Mouse (Mus musculus) testis, adult 2 months (tissue): ENCODE results near the gene Pole4. TPM values are rescaled to one million over a fixed set of nuclear protein-coding genes. Genes with fewer than 3 reads are reported as not detected.

ENCODE experiments used
- H3K27ac ChIP-seq: fragments of 200-500 bp; 2 replicates; pipeline ENCODE4 v1.5.1; 2012; ENCODE audit warnings: low read depth, low read length; ENCODE audit not compliant: control insufficient read depth, insufficient read depth
- H3K27me3 ChIP-seq: fragments of 200-500 bp; 2 replicates; pipeline ENCODE4 v1.6.1; 2012; ENCODE audit warnings: mild to moderate bottlenecking, low read length, moderate library complexity; ENCODE audit not compliant: control insufficient read depth, insufficient read depth
- H3K36me3 ChIP-seq: fragments of 200-500 bp; 2 replicates; pipeline ENCODE4 v1.6.1; 2012; ENCODE audit warnings: mild to moderate bottlenecking, low read length; ENCODE audit not compliant: control insufficient read depth, insufficient read depth
- H3K4me1 ChIP-seq: fragments of 200-500 bp; 2 replicates; pipeline ENCODE4 v1.6.1; 2012; ENCODE audit warnings: low read length; ENCODE audit not compliant: control insufficient read depth, insufficient read depth
- H3K4me3 ChIP-seq: fragments of 200-500 bp; 2 replicates; pipeline ENCODE4 v1.5.1; 2012; ENCODE audit warnings: low read depth, mild to moderate bottlenecking, low read length, moderate library complexity, mixed read lengths; ENCODE audit not compliant: control insufficient read depth
- CTCF ChIP-seq: fragments of 200-500 bp; IDR thresholded peaks from 2 replicates; pipeline ENCODE4 v1.5.1; 2012; ENCODE audit warnings: low read depth, mild to moderate bottlenecking, inconsistent platforms, low read length, moderate library complexity; ENCODE audit not compliant: control insufficient read depth, insufficient read depth, insufficient replicate concordance
- POLR2A ChIP-seq: fragments of 200-500 bp; IDR thresholded peaks from 2 replicates; pipeline ENCODE4 v1.6.1; 2012; ENCODE audit warnings: low read depth, mild to moderate bottlenecking, inconsistent platforms, low read length, moderate library complexity; ENCODE audit not compliant: control insufficient read depth
- polyA plus RNA-seq: library from polyadenylated mRNA; depleted of rRNA; stranded (reverse); fragments of >200 nt; gene quantifications from 2 replicates; pipeline ENCODE4 v1.2.3, GENCODE M21; 2012

Pole4 gene
- polyA plus RNA-seq, 1 experiment, result 11.6 TPM

GRCm38 (mm10) chr6:82735347-82735746 lies 30.2 kb upstream of the Pole4 start:
- Histone ChIP-seq H3K4me1 (no peaks in the 10 kb centered on the region), H3K36me3 (no peaks in the 10 kb centered on the region), H3K27ac (no peak overlapping the region), H3K27me3 (no peaks in the 10 kb centered on the region), H3K4me3 (no peak overlapping the region)
- TF ChIP-seq POLR2A (no peak), CTCF (no peak)

- Histone ChIP-seq H3K4me3 (no peak overlapping the region), H3K27me3 (no peaks in the 10 kb centered on the region), H3K36me3 (no peaks in the 10 kb centered on the region), H3K27ac (no peak overlapping the region), H3K4me1 (no peaks in the 10 kb centered on the region; the same call in 1 of the 2 replicates)
- TF ChIP-seq POLR2A (no peak), CTCF (no peak)
These were observed 23.5 kb upstream of the Pole4 start for GRCm38 (mm10) chr6:82728635-82729034.

DNA sequence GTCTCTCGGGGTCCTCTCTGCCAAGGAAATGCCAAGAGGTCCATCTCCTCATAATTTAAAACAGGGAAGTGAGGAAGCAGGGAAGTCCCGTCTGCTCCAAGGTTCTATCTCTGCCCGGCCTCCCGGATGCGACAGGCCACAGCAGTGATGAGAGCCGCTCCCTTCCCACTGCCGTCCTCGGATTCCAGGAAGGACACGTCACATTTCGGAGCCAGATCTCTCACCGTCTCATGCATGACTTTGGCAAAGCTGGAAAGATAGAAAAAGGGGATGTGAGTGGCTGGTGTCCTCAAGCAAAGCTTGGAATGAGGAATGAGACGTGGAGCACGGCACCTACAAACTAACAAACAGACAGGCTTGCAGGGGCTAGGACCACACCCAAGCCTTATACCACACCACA lies 22.0 kb upstream of the Pole4 start:
- no peak overlapping the region for H3K4me3 ChIP-seq
- H3K27me3 ChIP-seq, result no peaks in the 10 kb centered on the region
- H3K4me1 ChIP-seq, result peaks cover 2% of the 10 kb centered on the region; the same call in 1 of the 2 replicates
- H3K36me3 ChIP-seq, result no peaks in the 10 kb centered on the region
- TF ChIP-seq POLR2A (no peak), CTCF (no peak)
- H3K27ac ChIP-seq, result no peak overlapping the region

DNA sequence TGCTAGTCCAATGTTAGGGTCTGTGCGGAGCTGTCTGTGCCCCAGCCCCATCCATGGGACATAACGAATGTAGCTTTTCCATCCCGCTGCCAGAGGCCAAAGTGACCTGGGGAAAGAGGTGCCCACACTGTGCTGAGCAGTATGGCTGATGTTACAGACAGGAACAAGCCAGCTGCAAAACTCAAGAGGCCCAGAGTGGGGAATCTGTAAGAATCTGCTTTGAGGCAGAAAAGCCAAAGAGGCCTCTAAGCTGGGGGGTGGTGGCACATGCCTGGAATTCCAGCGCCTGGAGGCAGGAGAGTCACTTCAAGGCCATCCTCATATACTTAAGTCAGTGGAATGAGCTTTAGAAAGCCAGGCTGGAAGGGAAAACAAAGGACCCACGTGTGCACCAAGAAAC lies 18.2 kb upstream of the Pole4 start:
- H3K36me3 ChIP-seq, result no peaks in the 10 kb centered on the region
- H3K27me3 ChIP-seq, result no peaks in the 10 kb centered on the region
- peaks cover 2% of the 10 kb centered on the region; the same call in 1 of the 2 replicates for H3K4me1 ChIP-seq
- H3K4me3 ChIP-seq, result no peak overlapping the region
- no peak for TF ChIP-seq CTCF
- no peak for TF ChIP-seq POLR2A
- no peak overlapping the region for H3K27ac ChIP-seq

GRCm38 (mm10) chr6:82716126-82716525 lies 11.0 kb upstream of the Pole4 start:
- TF ChIP-seq CTCF (no peak), POLR2A (no peak)
- no peak overlapping the region for H3K27ac ChIP-seq
- H3K4me3 ChIP-seq, result no peak overlapping the region
- H3K27me3 ChIP-seq, result no peaks in the 10 kb centered on the region
- H3K4me1 ChIP-seq, result no peaks in the 10 kb centered on the region
- no peaks in the 10 kb centered on the region for H3K36me3 ChIP-seq

GRCm38 (mm10) chr6:82715653-82716052 lies 10.5 kb upstream of the Pole4 start:
- Histone ChIP-seq H3K27me3 (no peaks in the 10 kb centered on the region), H3K36me3 (no peaks in the 10 kb centered on the region), H3K4me3 (no peak overlapping the region), H3K27ac (no peak overlapping the region), H3K4me1 (no peaks in the 10 kb centered on the region)
- no peak for TF ChIP-seq CTCF
- no peak for TF ChIP-seq POLR2A

DNA sequence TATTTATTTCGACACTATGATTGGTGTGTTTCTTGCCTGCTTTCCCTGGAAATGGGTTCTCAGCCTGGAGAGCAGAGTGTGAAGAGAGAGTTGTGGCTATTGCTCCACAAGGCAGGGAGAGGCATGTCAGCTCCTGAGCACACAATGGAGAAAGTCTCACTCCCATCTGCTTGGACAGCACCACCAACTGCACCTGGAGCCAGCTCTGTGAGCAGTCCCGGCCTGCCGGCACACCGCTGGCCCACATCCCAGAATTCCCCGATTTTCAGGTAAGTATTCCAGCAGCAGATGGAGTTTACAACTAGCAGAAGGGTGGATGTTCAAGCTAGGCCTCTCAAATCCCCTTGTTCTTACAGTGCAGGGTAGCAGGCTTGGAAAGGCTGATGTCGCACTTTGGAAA lies 10.1 kb upstream of the Pole4 start:
- Histone ChIP-seq H3K4me1 (no peaks in the 10 kb centered on the region), H3K4me3 (no peak overlapping the region), H3K27ac (no peak overlapping the region), H3K27me3 (no peaks in the 10 kb centered on the region), H3K36me3 (no peaks in the 10 kb centered on the region)
- TF ChIP-seq POLR2A, result no peak
- TF ChIP-seq CTCF, result no peak

GRCm38 (mm10) chr6:82714841-82715240 lies 9.7 kb upstream of the Pole4 start:
- no peaks in the 10 kb centered on the region for H3K4me1 ChIP-seq
- TF ChIP-seq POLR2A (no peak), CTCF (no peak)
- H3K27ac ChIP-seq, result no peak overlapping the region
- H3K27me3 ChIP-seq, result no peaks in the 10 kb centered on the region
- H3K4me3 ChIP-seq, result no peak overlapping the region
- H3K36me3 ChIP-seq, result no peaks in the 10 kb centered on the region
